Mouse (Mus musculus) heart, embryonic 16.5 days (tissue): ENCODE data around the gene Spint3. TPM values are rescaled to one million over a fixed set of nuclear protein-coding genes. Genes with fewer than 3 reads are reported as not detected.

Source experiments
- ATAC-seq: fragments of 200-750 bp; cut with Nextera tagmentation; replicated peaks from 2 replicates; pipeline ENCODE4 v1.8.0; 2017; ENCODE audit warnings: moderate number of reproducible peaks; ENCODE audit not compliant: insufficient read depth, low FRiP score; ENCODE audit errors: extremely low read depth
- H3K27ac ChIP-seq: fragments of 300-500 bp; sonication (generic); 2 replicates; pipeline ENCODE4 v1.5.1; 2014; ENCODE audit warnings: mild to moderate bottlenecking, low read length, control low read depth, moderate library complexity
- H3K27me3 ChIP-seq: fragments of 300-500 bp; sonication (generic); 2 replicates; pipeline ENCODE4 v1.6.1; 2014; ENCODE audit warnings: low read length, mixed read lengths; ENCODE audit not compliant: control insufficient read depth, insufficient read depth
- H3K36me3 ChIP-seq: fragments of 300-500 bp; sonication (generic); 2 replicates; pipeline ENCODE4 v1.6.1; 2014; ENCODE audit not compliant: control insufficient read depth, insufficient read depth
- H3K4me1 ChIP-seq: fragments of 300-500 bp; sonication (generic); 2 replicates; pipeline ENCODE4 v1.6.1; 2014; ENCODE audit warnings: low read length, mixed read lengths; ENCODE audit not compliant: control insufficient read depth, insufficient read depth
- H3K4me2 ChIP-seq: fragments of 300-500 bp; sonication (generic); 2 replicates; pipeline ENCODE4 v1.6.1; 2014; ENCODE audit warnings: low read depth, mild to moderate bottlenecking, control low read depth, low read length
- H3K4me3 ChIP-seq: fragments of 300-500 bp; sonication (generic); 2 replicates; pipeline ENCODE4 v1.5.1; 2014; ENCODE audit warnings: mild to moderate bottlenecking, control low read depth, low read length
- H3K9ac ChIP-seq: fragments of 300-500 bp; sonication (generic); 2 replicates; pipeline ENCODE4 v1.6.1; 2014; ENCODE audit warnings: low read length, control low read depth
- H3K9me3 ChIP-seq: fragments of 300-500 bp; sonication (generic); replicated peaks from 2 replicates; pipeline ENCODE4 v1.6.1; 2016; ENCODE audit warnings: low read length; ENCODE audit not compliant: control insufficient read depth
- WGBS: fragments of 180-500 bp; shearing (Covaris S2); extraction: QIAGEN DNeasy Blood & Tissue Kit; methylation state at CpG from one replicate; pipeline ENCODE4 v1.1.7; 2014; 5-methylcytosine and 5-hydroxymethylcytosine counted together
- polyA plus RNA-seq: library from polyadenylated mRNA; unstranded; fragments of >200 nt; fragmentation: Nextera tagmentation; extraction: Ambion mirVana; gene quantifications from 2 replicates; pipeline ENCODE4 v1.2.1, GENCODE M21; 2015

Spint3 gene
- polyA plus RNA-seq, 1 experiment from 2014 or later, result not detected

- no peaks in the 10 kb centered on the region for H3K4me1 ChIP-seq
- H3K9ac ChIP-seq, result no peak overlapping the region
- no peak overlapping the region for H3K27ac ChIP-seq
- WGBS, result 82% methylated on average over 7 of the region's 7 CpGs
- peaks cover 4% of the 10 kb centered on the region; the same call in 1 of the 2 replicates for H3K27me3 ChIP-seq
- no peak overlapping the region for H3K4me2 ChIP-seq
- H3K36me3 ChIP-seq, result no peaks in the 10 kb centered on the region; the same call in 1 of the 2 replicates
- H3K9me3 ChIP-seq, result peaks cover 4% of the 10 kb centered on the region
- no peak overlapping the region for H3K4me3 ChIP-seq
- no peak for ATAC-seq
Observed at GRCm38 (mm10) chr2:164542598-164542997, 30.7 kb downstream of the Spint3 start.

- H3K4me2 ChIP-seq, result no peak overlapping the region
- no peak overlapping the region for H3K9ac ChIP-seq
- no peak overlapping the region for H3K27ac ChIP-seq
- H3K36me3 ChIP-seq, result no peaks in the 10 kb centered on the region; the same call in 1 of the 2 replicates
- H3K4me1 ChIP-seq, result no peaks in the 10 kb centered on the region
- no peak overlapping the region for H3K4me3 ChIP-seq
- WGBS, result 62% methylated on average over 5 of the region's 5 CpGs
- H3K9me3 ChIP-seq, result peaks cover 4% of the 10 kb centered on the region
- peaks cover 4% of the 10 kb centered on the region; the same call in 1 of the 2 replicates for H3K27me3 ChIP-seq
- no peak for ATAC-seq
Observed at GRCm38 (mm10) chr2:164542132-164542531, 31.1 kb downstream of the Spint3 start.

- 34% methylated on average over 8 of the region's 8 CpGs for WGBS
- ATAC-seq, result no peak
- Histone ChIP-seq H3K4me1 (no peaks in the 10 kb centered on the region), H3K4me3 (no peak overlapping the region), H3K27me3 (peaks cover 4% of the 10 kb centered on the region; the same call in 1 of the 2 replicates), H3K27ac (no peak overlapping the region), H3K4me2 (no peak overlapping the region), H3K9me3 (peaks cover 4% of the 10 kb centered on the region), H3K9ac (no peak overlapping the region), H3K36me3 (no peaks in the 10 kb centered on the region; the same call in 1 of the 2 replicates)
Observed at GRCm38 (mm10) chr2:164540652-164541427, 32.4 kb downstream of the Spint3 start.

GRCm38 (mm10) chr2:164537003-164537402, 36.3 kb downstream of the Spint3 start:
- Histone ChIP-seq H3K27ac (no peak overlapping the region), H3K4me1 (no peaks in the 10 kb centered on the region), H3K27me3 (peaks cover 4% of the 10 kb centered on the region; the same call in 1 of the 2 replicates), H3K36me3 (no peaks in the 10 kb centered on the region), H3K4me3 (no peak overlapping the region), H3K9ac (no peak overlapping the region), H3K4me2 (no peak overlapping the region), H3K9me3 (no peaks in the 10 kb centered on the region)
- WGBS, result 72% methylated on average over 4 of the region's 4 CpGs
- no peak for ATAC-seq

- no peak overlapping the region for H3K27ac ChIP-seq
- H3K27me3 ChIP-seq, result peaks cover 2% of the 10 kb centered on the region; the same call in 1 of the 2 replicates
- H3K9ac ChIP-seq, result no peak overlapping the region
- 64% methylated on average over 10 of the region's 10 CpGs for WGBS
- 0 out of 2 replicates have a peak, but pooled peaks cover 2% of the 10 kb centered on the region for H3K9me3 ChIP-seq
- H3K4me1 ChIP-seq, result no peaks in the 10 kb centered on the region
- H3K4me3 ChIP-seq, result no peak overlapping the region
- no peaks in the 10 kb centered on the region for H3K36me3 ChIP-seq
- no peak; the same call in 1 of the 2 replicates for ATAC-seq
- H3K4me2 ChIP-seq, result no peak overlapping the region
Observed at GRCm38 (mm10) chr2:164534315-164534714, 38.9 kb downstream of the Spint3 start.

- H3K9me3 ChIP-seq, result 0 out of 2 replicates have a peak, but pooled peaks cover 2% of the 10 kb centered on the region
- WGBS, result 6% methylated on average over 3 of the region's 3 CpGs
- no peak overlapping the region for H3K27ac ChIP-seq
- no peak overlapping the region for H3K9ac ChIP-seq
- H3K27me3 ChIP-seq, result no peaks in the 10 kb centered on the region
- no peaks in the 10 kb centered on the region for H3K36me3 ChIP-seq
- H3K4me2 ChIP-seq, result no peak overlapping the region
- no peak for ATAC-seq
- H3K4me3 ChIP-seq, result no peak overlapping the region
- no peaks in the 10 kb centered on the region for H3K4me1 ChIP-seq
Observed at GRCm38 (mm10) chr2:164531169-164531568, 42.1 kb downstream of the Spint3 start.

- WGBS, result 61% methylated on average over 5 of the region's 5 CpGs
Observed at GRCm38 (mm10) chr2:164528557-164528956, 44.7 kb downstream of the Spint3 start.

GRCm38 (mm10) chr2:164523301-164523773, 49.9 kb downstream of the Spint3 start:
- Histone ChIP-seq H3K4me2 (no peak overlapping the region), H3K9me3 (peaks cover 3% of the 10 kb centered on the region), H3K27me3 (peaks cover 10% of the 10 kb centered on the region; the same call in 1 of the 2 replicates), H3K36me3 (no peaks in the 10 kb centered on the region), H3K9ac (no peak overlapping the region), H3K4me1 (no peaks in the 10 kb centered on the region; the same call in 1 of the 2 replicates), H3K27ac (no peak overlapping the region), H3K4me3 (no peak overlapping the region)
- 74% methylated on average over 10 of the region's 10 CpGs for WGBS
- no peak for ATAC-seq

More at GRCm38 (mm10) chr2:164528557-164528956, 44.7 kb downstream of the Spint3 start:
- no peak for ATAC-seq
- H3K36me3 ChIP-seq, result no peaks in the 10 kb centered on the region
- no peak overlapping the region for H3K4me2 ChIP-seq
- no peaks in the 10 kb centered on the region for H3K4me1 ChIP-seq
- no peak overlapping the region for H3K27ac ChIP-seq
- H3K9ac ChIP-seq, result no peak overlapping the region
- no peak overlapping the region for H3K4me3 ChIP-seq
- 0 out of 2 replicates have a peak, but pooled peaks cover 2% of the 10 kb centered on the region for H3K9me3 ChIP-seq
- H3K27me3 ChIP-seq, result no peaks in the 10 kb centered on the region

- Histone ChIP-seq H3K36me3 (no peaks in the 10 kb centered on the region), H3K9ac (no peak overlapping the region), H3K4me2 (peak overlapping the region; percentile 15; the same call in 1 of the 2 replicates), H3K4me3 (no peak overlapping the region), H3K4me1 (no peaks in the 10 kb centered on the region; the same call in 1 of the 2 replicates), H3K9me3 (peaks cover 3% of the 10 kb centered on the region), H3K27me3 (peaks cover 10% of the 10 kb centered on the region; the same call in 1 of the 2 replicates), H3K27ac (no peak overlapping the region)
- no peak for ATAC-seq
- 28% methylated on average over 8 of the region's 8 CpGs for WGBS
Observed at GRCm38 (mm10) chr2:164522280-164522679, 51.0 kb downstream of the Spint3 start.
